Mouse (Mus musculus) MN1 (cell line): Measurements from ENCODE around the gene Pdhx.

ENCODE experiments used
- DNase-seq: peaks from one replicate; pipeline ENCODE4 v3.0.0-alpha.2; 2016; ENCODE audit warnings: low spot score

Pdhx gene

GRCm38 (mm10) chr2:102989446-102989845 lies 83.9 kb downstream of the Pdhx start:
- DNase-seq: no peak

GRCm38 (mm10) chr2:102987708-102988010 lies 85.7 kb downstream of the Pdhx start:
- no peak for DNase-seq

- no peak for DNase-seq
Observed at GRCm38 (mm10) chr2:102986964-102987707, 86.2 kb downstream of the Pdhx start.

- no peak for DNase-seq
Observed at GRCm38 (mm10) chr2:102986424-102986823, 86.9 kb downstream of the Pdhx start.

- no peak for DNase-seq
Observed at GRCm38 (mm10) chr2:102982822-102983221, 90.5 kb downstream of the Pdhx start.

GRCm38 (mm10) chr2:102981446-102982314 lies 91.6 kb downstream of the Pdhx start:
- DNase-seq: no peak

GRCm38 (mm10) chr2:102980870-102981269 lies 92.4 kb downstream of the Pdhx start:
- no peak for DNase-seq

GRCm38 (mm10) chr2:102979519-102979918 lies 93.8 kb downstream of the Pdhx start:
- no peak for DNase-seq

GRCm38 (mm10) chr2:102979112-102979511 lies 94.2 kb downstream of the Pdhx start:
- no peak for DNase-seq

- DNase-seq: no peak
Observed at GRCm38 (mm10) chr2:102975358-102975945, 97.9 kb downstream of the Pdhx start.

GRCm38 (mm10) chr2:102973115-102973514 lies 100.2 kb downstream of the Pdhx start:
- no peak for DNase-seq

- DNase-seq: no peak
Observed at GRCm38 (mm10) chr2:102972575-102972974, 100.7 kb downstream of the Pdhx start.

- no peak for DNase-seq
Observed at GRCm38 (mm10) chr2:102971951-102972350, 101.4 kb downstream of the Pdhx start.
